Comparison of ENCODE assay signal across 17 mouse cellular contexts in genomic region chr12:62664602-62665001, GRCm38 (mm10).
"Had no signal": no experiment of that assay in that cellular context is flagged by ENCODE, and none has a peak within 500 bp of the region (broad histone marks: within the 10 kb centered on the region; RNA-seq: fewer than 3 reads in every experiment).

No protein-coding gene starts in this region.

- H3K9ac ChIP-seq: liver, embryonic 12.5 days; liver, embryonic 14.5 days; lung, embryonic 14.5 days; midbrain, embryonic 12.5 days; neural tube, embryonic 12.5 days; stomach, embryonic 15.5 days had no signal

- H3K4me1 ChIP-seq: liver, embryonic 12.5 days; midbrain, embryonic 10.5 days; midbrain, embryonic 12.5 days; neural tube, embryonic 12.5 days; stomach, embryonic 15.5 days had no signal

- H3K36me3 ChIP-seq: liver, embryonic 12.5 days; midbrain, embryonic 10.5 days; midbrain, embryonic 12.5 days; neural tube, embryonic 12.5 days; stomach, embryonic 15.5 days had no signal

- DNase-seq: lung, adult 18-20 months; lung, embryonic 14.5 days; lung, postnatal 10 days; lung, postnatal 4 days; midbrain, embryonic 14.5 days; right cerebral cortex, postnatal 14 days; thymus, adult 2 months; thymus, postnatal 25 days; thymus, postnatal 4 days had no signal

- H3K4me2 ChIP-seq: liver, embryonic 12.5 days; lung, embryonic 14.5 days; midbrain, embryonic 12.5 days; neural tube, embryonic 12.5 days; stomach, embryonic 15.5 days had no signal

- H3K4me3 ChIP-seq: liver, embryonic 12.5 days; midbrain, embryonic 10.5 days; midbrain, embryonic 12.5 days; myocyte; neural tube, embryonic 12.5 days; stomach, embryonic 15.5 days had no signal

- H3K27ac ChIP-seq: liver, embryonic 12.5 days; liver, embryonic 14.5 days; midbrain, embryonic 10.5 days; midbrain, embryonic 12.5 days; neural tube, embryonic 12.5 days; stomach, embryonic 15.5 days; stomach, postnatal 0 days had no signal

- H3K9me3 ChIP-seq: liver, embryonic 12.5 days; midbrain, embryonic 10.5 days; midbrain, embryonic 12.5 days; neural tube, embryonic 12.5 days; stomach, embryonic 15.5 days had no signal

- H3K27me3 ChIP-seq: liver, embryonic 12.5 days; midbrain, embryonic 12.5 days; neural tube, embryonic 12.5 days; stomach, embryonic 15.5 days had no signal

- ATAC-seq: liver, embryonic 12.5 days had no signal
